19 mouse cellular contexts compared by ENCODE assay signal in genomic region chr2:3758406-3758805, GRCm38 (mm10).
DNase-seq lines count a peak whose midpoint lies in the region; ATAC-seq and TF ChIP-seq lines count a peak whose summit lies in the region.
"Had no signal": no experiment of that assay in that cellular context is flagged by ENCODE, and none has a peak within 500 bp of the region (broad histone marks: within the 10 kb centered on the region; RNA-seq: fewer than 3 reads in every experiment).

No protein-coding gene starts in this region.

- no peaks in the 10 kb centered on the region for H3K36me3 ChIP-seq in kidney, postnatal 0 days (ENCODE audit: insufficient read depth, low read length)
- peaks cover 0 to 3% of the 10 kb centered on the region in 2 experiments; a peak in 2 of 4 replicates for H3K36me3 ChIP-seq in MEL (ENCODE audit: control insufficient read depth in 1 of 2, insufficient read depth in 2 of 2, low read length in 2 of 2)
- H3K36me3 ChIP-seq: forebrain, embryonic 12.5 days; heart, embryonic 15.5 days; limb, embryonic 10.5 days; midbrain, embryonic 15.5 days had no signal

- no peak for TF ChIP-seq POLR2A in MEL (IDR thresholded peaks at IDR 0.05; ENCODE audit: control insufficient read depth in 1 of 2, insufficient read depth in 1 of 2, low read depth in 1 of 2, low read length in 2 of 2, poor library complexity in 1 of 2)

- H3K4me2 ChIP-seq in kidney, postnatal 0 days (ENCODE audit: low read length) = no peak overlapping the region
- H3K4me2 ChIP-seq: forebrain, embryonic 12.5 days; heart, embryonic 15.5 days; midbrain, embryonic 15.5 days had no signal

- no peak overlapping the region for H3K9ac ChIP-seq in kidney, postnatal 0 days (ENCODE audit: low read depth, low read length)
- H3K9ac ChIP-seq in MEL (ENCODE audit: control insufficient read depth, low read depth, low read length, poor library complexity, severe bottlenecking) = no peak overlapping the region
- H3K9ac ChIP-seq: forebrain, embryonic 12.5 days; heart, embryonic 15.5 days; midbrain, embryonic 15.5 days had no signal

- TF ChIP-seq CTCF in kidney, postnatal 0 days (IDR thresholded peaks at IDR 0.05; ENCODE audit: low read depth) = 0 out of 2 replicates have a peak, but pooled peaks have one; percentile 12
- peak; percentile 8 to 45 (median 25); a peak in 4 of 6 replicates for TF ChIP-seq CTCF in MEL (IDR thresholded peaks at IDR 0.05 in 2 of 3, conservative IDR thresholded peaks at IDR 0.05 in 1 of 3; ENCODE audit: control insufficient read depth in 1 of 3, insufficient read depth in 1 of 3, low read depth in 2 of 3, low read length in 3 of 3, poor library complexity in 1 of 3, severe bottlenecking in 1 of 3)

- peak; percentile 27 for DNase-seq in heart, adult 11 months
- DNase-seq in heart, postnatal 4 days = no peak
- no peak for DNase-seq in kidney, postnatal 0 days (ENCODE audit: low spot score)
- no peak for DNase-seq in kidney, adult 8-10 months
- DNase-seq in B cell, adult 2 months = peak; percentile 50 to 51
- DNase-seq in MEL (ENCODE audit: low read depth, low spot score) (no peak), MN1 (ENCODE audit: low spot score) (no peak)
- no peak for DNase-seq in cerebellum, adult 9-11 months
- DNase-seq: adrenal gland, postnatal 36 days; cerebellum, adult 18-20 months; gastrocnemius, postnatal 10 days; heart, adult 18-20 months; kidney, postnatal 14 days; right cerebral cortex, postnatal 25 days had no signal

- H3K9me3 ChIP-seq in kidney, postnatal 0 days (replicated peaks; ENCODE audit: low read length) = no peaks in the 10 kb centered on the region
- no peaks in the 10 kb centered on the region for H3K9me3 ChIP-seq in MEL (replicated peaks; ENCODE audit: insufficient read depth, low read length)
- H3K9me3 ChIP-seq: forebrain, embryonic 12.5 days; heart, embryonic 15.5 days; limb, embryonic 10.5 days; midbrain, embryonic 15.5 days had no signal

- TF ChIP-seq RAD21 in MEL (IDR thresholded peaks at IDR 0.05; ENCODE audit: low read depth, low read length) = no peak

- H3K27ac ChIP-seq in kidney, postnatal 0 days = no peak overlapping the region
- no peak overlapping the region for H3K27ac ChIP-seq in MEL (ENCODE audit: control insufficient read depth, low read depth, low read length)
- H3K27ac ChIP-seq: forebrain, embryonic 12.5 days; heart, embryonic 15.5 days; left cerebral cortex, adult 2 months; limb, embryonic 10.5 days; midbrain, embryonic 15.5 days had no signal

- H3K4me1 ChIP-seq in kidney, postnatal 0 days (replicated peaks; ENCODE audit: insufficient read depth, low read length) = peaks cover 9% of the 10 kb centered on the region; the same call in 1 of the 2 replicates
- peaks cover 3% of the 10 kb centered on the region in 2 experiments for H3K4me1 ChIP-seq in MEL (ENCODE audit: control insufficient read depth in 1 of 2, insufficient read depth in 2 of 2, low read length in 2 of 2)

- TF ChIP-seq EP300 in MEL (IDR thresholded peaks at IDR 0.05; ENCODE audit: low read depth in 1 of 2, low read length in 2 of 2) = no peak

- no peak for ATAC-seq in kidney, postnatal 0 days (replicated peaks; ENCODE audit: low FRiP score, low read depth)
- ATAC-seq: midbrain, embryonic 15.5 days had no signal

- no peaks in the 10 kb centered on the region for H3K79me2 ChIP-seq in MEL (ENCODE audit: control insufficient read depth, insufficient read depth, low read length, poor library complexity)

- no peaks in the 10 kb centered on the region for H3K27me3 ChIP-seq in kidney, postnatal 0 days (ENCODE audit: insufficient read depth, low read length)
- no peaks in the 10 kb centered on the region for H3K27me3 ChIP-seq in MEL (ENCODE audit: control insufficient read depth in 1 of 2, insufficient read depth in 2 of 2, low read length in 2 of 2)
- H3K27me3 ChIP-seq: forebrain, embryonic 12.5 days; heart, embryonic 15.5 days; midbrain, embryonic 15.5 days had no signal

- WGBS in kidney, postnatal 0 days = 91% methylated on average over 6 of the region's 6 CpGs

- H3K4me3 ChIP-seq in kidney, postnatal 0 days (replicated peaks; ENCODE audit: low read depth, low read length) = no peak overlapping the region
- no peak overlapping the region for H3K4me3 ChIP-seq in MEL (ENCODE audit: control insufficient read depth in 1 of 2, insufficient read depth in 1 of 2, low read depth in 2 of 2, low read length in 2 of 2)
- H3K4me3 ChIP-seq: forebrain, embryonic 12.5 days; heart, embryonic 15.5 days; left cerebral cortex, adult 2 months; limb, embryonic 10.5 days; midbrain, embryonic 15.5 days had no signal

TF ChIP-seq in MEL, 35 proteins besides CTCF, POLR2A, EP300 and RAD21:
- TF ChIP-seq MAZ (IDR thresholded peaks at IDR 0.05; ENCODE audit: low read depth, low read length) (no peak), ELF1 (IDR thresholded peaks at IDR 0.05; ENCODE audit: low read depth, low read length) (no peak), ZNF384 (IDR thresholded peaks at IDR 0.05; ENCODE audit: low read depth, low read length) (no peak), NRF1 (IDR thresholded peaks at IDR 0.05; ENCODE audit: insufficient read depth, low read depth, low read length, poor library complexity, severe bottlenecking) (no peak), TBP (IDR thresholded peaks at IDR 0.05; ENCODE audit: low read depth, low read length) (no peak), ZKSCAN1 (IDR thresholded peaks at IDR 0.05; ENCODE audit: low read depth, low read length) (no peak), MAFK (IDR thresholded peaks at IDR 0.05; ENCODE audit: borderline replicate concordance, low read depth, low read length) (no peak), BHLHE40 (IDR thresholded peaks at IDR 0.05; ENCODE audit: borderline replicate concordance, low read depth, low read length) (no peak), MAX (IDR thresholded peaks at IDR 0.05; ENCODE audit: low read length) (no peak), JUND (IDR thresholded peaks at IDR 0.05; ENCODE audit: low read depth, low read length) (no peak), E2F4 (IDR thresholded peaks at IDR 0.05; ENCODE audit: borderline replicate concordance, low read depth, low read length) (no peak)

Comparison
In these comparisons a context has a peak if more than half of its experiments do, and no peak if none do; other contexts are left out.
1. DNase-seq: peak in heart, adult 11 months (single experiment) and B cell, adult 2 months (2 of 2); none in heart, postnatal 4 days (single experiment), kidney, postnatal 0 days (single experiment), kidney, adult 8-10 months (0 of 2), MEL (single experiment), MN1 (single experiment) and cerebellum, adult 9-11 months (single experiment).